Mouse (Mus musculus): ENCODE measurements around the gene Tnk1.
A peak's percentile ranks its signal among the peaks of the same experiment; 100 is the strongest.
"Not testable (repeated sequence)": the region's sequence is repeated elsewhere in the genome, so short reads cannot be mapped to it uniquely, and the experiment has no call there.

Tnk1 gene

GRCm38 (mm10) chr11:69878952-69879351 is 20.4 kb upstream of the Tnk1 start:
- no peak for DNase-seq (ENCODE audit: low spot score in 2 of 2)

GRCm38 (mm10) chr11:69878399-69878798 is 19.9 kb upstream of the Tnk1 start:
- DNase-seq (ENCODE audit: low spot score in 2 of 2): no peak

GRCm38 (mm10) chr11:69877878-69878277 is 19.3 kb upstream of the Tnk1 start, which contains the start of gene Tmem95:
Tmem95 (minus strand) TSS chr11:69878018.
- DNase-seq (ENCODE audit: low spot score in 2 of 2): no peak

- DNase-seq (ENCODE audit: low spot score in 2 of 2): peak; percentile 79 to 87
Observed at GRCm38 (mm10) chr11:69876867-69877266, 18.3 kb upstream of the Tnk1 start.

- DNase-seq (ENCODE audit: low spot score in 2 of 2): no peak
Observed at GRCm38 (mm10) chr11:69876186-69876585, 17.7 kb upstream of the Tnk1 start.

- DNase-seq (ENCODE audit: low spot score in 2 of 2): no peak
Observed at GRCm38 (mm10) chr11:69872451-69872850, 13.9 kb upstream of the Tnk1 start.

GRCm38 (mm10) chr11:69871822-69872221 is 13.3 kb upstream of the Tnk1 start:
- DNase-seq (ENCODE audit: low spot score in 2 of 2): no peak

GRCm38 (mm10) chr11:69870289-69871069 is 11.9 kb upstream of the Tnk1 start:
- no peak for DNase-seq (ENCODE audit: low spot score in 2 of 2)

GRCm38 (mm10) chr11:69867335-69867734 is 8.8 kb upstream of the Tnk1 start:
- no peak for DNase-seq (ENCODE audit: low spot score in 2 of 2)

- no peak for DNase-seq (ENCODE audit: low spot score in 2 of 2)
Observed at GRCm38 (mm10) chr11:69865561-69865960, 7.0 kb upstream of the Tnk1 start.

GRCm38 (mm10) chr11:69864138-69864860 is 5.8 kb upstream of the Tnk1 start:
- no peak for DNase-seq (ENCODE audit: low spot score in 2 of 2)

- not testable (repeated sequence) for DNase-seq (ENCODE audit: low spot score in 2 of 2)
Observed at GRCm38 (mm10) chr11:69863729-69864128, 5.2 kb upstream of the Tnk1 start.

- DNase-seq (ENCODE audit: low spot score in 2 of 2): no peak
Observed at GRCm38 (mm10) chr11:69855347-69855746, 3.2 kb downstream of the Tnk1 start.

- no peak for DNase-seq (ENCODE audit: low spot score in 2 of 2)
Observed at GRCm38 (mm10) chr11:69854680-69855079, 3.9 kb downstream of the Tnk1 start.

GRCm38 (mm10) chr11:69853994-69854393 is 4.5 kb downstream of the Tnk1 start:
- DNase-seq (ENCODE audit: low spot score in 2 of 2): no peak

GRCm38 (mm10) chr11:69850754-69851153 is 7.8 kb downstream of the Tnk1 start:
- no peak for DNase-seq (ENCODE audit: low spot score in 2 of 2)

GRCm38 (mm10) chr11:69849884-69850283 is 8.6 kb downstream of the Tnk1 start:
- no peak for DNase-seq (ENCODE audit: low spot score in 2 of 2)

- DNase-seq (ENCODE audit: low spot score in 2 of 2): no peak
Observed at GRCm38 (mm10) chr11:69849128-69849527, 9.4 kb downstream of the Tnk1 start.

- peak in 1 of 2 experiments; percentile 33 for DNase-seq (ENCODE audit: low spot score in 2 of 2)
Observed at GRCm38 (mm10) chr11:69848021-69848420, 10.5 kb downstream of the Tnk1 start.

- DNase-seq (ENCODE audit: low spot score in 2 of 2): peak in 1 of 2 experiments; percentile 33
Observed at GRCm38 (mm10) chr11:69846738-69847688, 11.5 kb downstream of the Tnk1 start.

GRCm38 (mm10) chr11:69846198-69846680 is 12.3 kb downstream of the Tnk1 start, which contains the start of gene Plscr3:
Plscr3 (plus strand) TSS chr11:69846376.
- peak; percentile 91 to 92 for DNase-seq (ENCODE audit: low spot score in 2 of 2)

GRCm38 (mm10) chr11:69838714-69839104 is 19.8 kb downstream of the Tnk1 start:
- DNase-seq (ENCODE audit: low spot score in 2 of 2): no peak
